Mouse (Mus musculus) limb, embryonic 11.5 days (tissue): Measurements from ENCODE around the gene Mertk. TPM values are rescaled to one million over a fixed set of nuclear protein-coding genes. Genes with fewer than 3 reads are reported as not detected.

ENCODE experiments used
- ATAC-seq: fragments of 200-750 bp; cut with Nextera tagmentation; 2 replicates; pipeline ENCODE4 v1.8.0; 2017; ENCODE audit warnings: low read depth; ENCODE audit not compliant: insufficient number of reproducible peaks, low FRiP score, low TSS enrichment
- DNase-seq: peaks from one replicate; pipeline ENCODE4 v3.0.0-alpha.2; 2015; ENCODE audit warnings: low spot score
- H3K27ac ChIP-seq: fragments of 300-500 bp; sonication (generic); replicated peaks from 2 replicates; pipeline ENCODE4 v1.5.1; 2014; ENCODE audit warnings: low read depth, mild to moderate bottlenecking, low read length
- H3K27me3 ChIP-seq: fragments of 300-500 bp; sonication (generic); 2 replicates; pipeline ENCODE4 v1.6.1; 2014; ENCODE audit warnings: mild to moderate bottlenecking, low read length, mixed read lengths; ENCODE audit not compliant: control insufficient read depth, insufficient read depth
- H3K36me3 ChIP-seq: fragments of 300-500 bp; sonication (generic); 2 replicates; pipeline ENCODE4 v1.6.1; 2014; ENCODE audit warnings: mild to moderate bottlenecking, low read length, moderate library complexity, mixed read lengths; ENCODE audit not compliant: control insufficient read depth, insufficient read depth
- H3K4me1 ChIP-seq: fragments of 300-500 bp; sonication (generic); 2 replicates; pipeline ENCODE4 v1.6.1; 2014; ENCODE audit warnings: low read length, mixed read lengths; ENCODE audit not compliant: control insufficient read depth, insufficient read depth
- H3K4me2 ChIP-seq: fragments of 300-500 bp; sonication (generic); 2 replicates; pipeline ENCODE4 v1.6.1; 2014; ENCODE audit warnings: low read depth, mild to moderate bottlenecking, moderate library complexity; ENCODE audit not compliant: severe bottlenecking
- H3K4me3 ChIP-seq: fragments of 300-500 bp; sonication (generic); 2 replicates; pipeline ENCODE4 v1.5.1; 2014; ENCODE audit warnings: low read depth, low read length
- H3K9ac ChIP-seq: fragments of 300-500 bp; sonication (generic); 2 replicates; pipeline ENCODE4 v1.6.1; 2014; ENCODE audit warnings: mild to moderate bottlenecking, low read length
- H3K9me3 ChIP-seq: fragments of 300-500 bp; sonication (generic); 2 replicates; pipeline ENCODE4 v1.6.1; 2016; ENCODE audit warnings: low read length; ENCODE audit not compliant: control insufficient read depth
- WGBS: fragments of 180-500 bp; shearing (Covaris S2); extraction: QIAGEN DNeasy Blood & Tissue Kit; methylation state at CpG from one replicate; pipeline ENCODE4 v1.1.7; 2014; 5-methylcytosine and 5-hydroxymethylcytosine counted together
- polyA plus RNA-seq: library from polyadenylated mRNA; unstranded; fragments of >200 nt; fragmentation: Nextera tagmentation; extraction: Ambion mirVana; gene quantifications from 2 replicates; pipeline ENCODE4 v1.2.1, GENCODE M21; 2014

The Mertk gene
- polyA plus RNA-seq, 1 experiment from 2014 or later = 22.5 TPM

DNA sequence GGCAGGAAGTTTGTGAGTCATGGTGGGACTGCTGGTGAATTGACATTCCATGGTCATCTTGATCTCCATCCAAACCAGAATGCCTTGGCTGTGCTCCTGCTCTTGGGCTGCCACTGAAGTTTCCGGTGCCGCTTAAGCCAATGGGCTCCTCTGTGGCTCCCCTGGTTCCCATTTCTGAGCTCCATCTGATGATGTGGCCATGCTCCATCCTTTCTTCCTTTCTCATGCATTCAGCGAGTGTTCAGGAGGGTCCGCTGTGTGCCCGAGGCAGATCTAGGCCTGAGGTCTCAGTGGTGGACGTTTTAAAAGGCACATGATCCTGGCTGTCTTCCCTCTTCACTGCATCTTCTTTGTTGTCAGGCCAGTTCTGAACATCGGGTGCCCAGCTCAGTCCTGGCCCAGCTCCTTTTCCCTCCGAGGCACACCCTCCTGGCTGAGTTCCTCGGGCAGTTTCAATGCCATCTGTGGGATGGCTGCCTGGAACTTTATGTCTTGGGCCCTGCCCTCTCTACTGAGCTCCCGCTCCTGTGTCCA lies 40.0 kb downstream of the Mertk start:
- Histone ChIP-seq H3K27ac (no peak overlapping the region), H3K4me3 (no peak overlapping the region), H3K36me3 (peaks cover 3% of the 10 kb centered on the region; the same call in 1 of the 2 replicates), H3K27me3 (no peaks in the 10 kb centered on the region), H3K9me3 (no peaks in the 10 kb centered on the region), H3K4me1 (0 out of 2 replicates have a peak, but pooled peaks cover 3% of the 10 kb centered on the region), H3K9ac (no peak overlapping the region), H3K4me2 (no peak overlapping the region)
- 89% methylated on average over 10 of the region's 10 CpGs for WGBS
- ATAC-seq = no peak
- no peak for DNase-seq

DNA sequence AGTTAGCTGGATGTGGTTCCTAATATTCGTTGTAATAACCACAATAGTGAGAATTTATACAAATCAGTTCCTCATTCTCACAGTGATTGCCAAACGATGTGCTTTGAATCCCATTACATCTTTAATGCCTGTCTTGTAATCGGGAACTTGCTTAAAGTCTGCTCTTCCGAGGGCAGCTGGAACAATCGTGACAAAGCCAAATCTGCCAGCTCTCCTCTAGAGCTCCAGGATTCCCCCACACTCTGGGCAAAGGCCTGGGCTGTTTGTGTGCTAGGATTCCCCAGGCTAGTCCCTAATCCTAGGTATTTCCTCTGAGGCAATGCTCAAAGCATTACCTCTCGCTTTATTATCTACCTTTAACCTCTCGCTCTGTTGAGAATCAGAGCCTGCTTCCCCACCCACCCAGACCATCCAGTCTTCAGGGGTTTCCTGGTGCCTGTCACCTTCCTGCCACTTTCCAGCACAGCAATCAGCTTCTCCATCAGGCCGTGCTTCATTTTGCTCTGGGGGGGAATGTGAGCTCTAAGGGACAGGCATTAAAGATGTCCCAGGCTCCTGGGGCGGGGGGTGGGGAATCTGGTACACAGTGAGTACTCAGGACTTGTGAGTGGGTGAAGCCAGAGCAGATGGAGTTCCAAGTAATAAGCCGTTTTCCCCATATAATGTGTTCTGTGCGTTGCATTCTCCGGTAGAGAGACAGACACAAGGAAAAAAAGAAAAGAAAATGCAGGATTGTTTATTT lies 47.3 kb downstream of the Mertk start:
- no peak overlapping the region for H3K9ac ChIP-seq
- DNase-seq = no peak
- peaks cover 16% of the 10 kb centered on the region; the same call in 1 of the 2 replicates for H3K4me1 ChIP-seq
- no peaks in the 10 kb centered on the region; the same call in 1 of the 2 replicates for H3K36me3 ChIP-seq
- H3K27me3 ChIP-seq = no peaks in the 10 kb centered on the region
- WGBS = 56% methylated on average over 12 of the region's 12 CpGs
- no peak overlapping the region for H3K27ac ChIP-seq
- no peak overlapping the region for H3K4me2 ChIP-seq
- ATAC-seq = no peak
- H3K4me3 ChIP-seq = no peak overlapping the region
- no peaks in the 10 kb centered on the region for H3K9me3 ChIP-seq

- Histone ChIP-seq H3K4me2 (no peak overlapping the region), H3K36me3 (no peaks in the 10 kb centered on the region; the same call in 1 of the 2 replicates), H3K4me1 (peaks cover 16% of the 10 kb centered on the region; the same call in 1 of the 2 replicates), H3K9me3 (no peaks in the 10 kb centered on the region), H3K27ac (0 out of 2 replicates have a peak overlapping the region, but pooled peaks have one; percentile 30), H3K27me3 (no peaks in the 10 kb centered on the region), H3K4me3 (no peak overlapping the region), H3K9ac (no peak overlapping the region)
- no peak for ATAC-seq
- WGBS = 71% methylated on average over 5 of the region's 5 CpGs
- no peak for DNase-seq
Observed at GRCm38 (mm10) chr2:128746621-128747151, 47.9 kb downstream of the Mertk start.

DNA sequence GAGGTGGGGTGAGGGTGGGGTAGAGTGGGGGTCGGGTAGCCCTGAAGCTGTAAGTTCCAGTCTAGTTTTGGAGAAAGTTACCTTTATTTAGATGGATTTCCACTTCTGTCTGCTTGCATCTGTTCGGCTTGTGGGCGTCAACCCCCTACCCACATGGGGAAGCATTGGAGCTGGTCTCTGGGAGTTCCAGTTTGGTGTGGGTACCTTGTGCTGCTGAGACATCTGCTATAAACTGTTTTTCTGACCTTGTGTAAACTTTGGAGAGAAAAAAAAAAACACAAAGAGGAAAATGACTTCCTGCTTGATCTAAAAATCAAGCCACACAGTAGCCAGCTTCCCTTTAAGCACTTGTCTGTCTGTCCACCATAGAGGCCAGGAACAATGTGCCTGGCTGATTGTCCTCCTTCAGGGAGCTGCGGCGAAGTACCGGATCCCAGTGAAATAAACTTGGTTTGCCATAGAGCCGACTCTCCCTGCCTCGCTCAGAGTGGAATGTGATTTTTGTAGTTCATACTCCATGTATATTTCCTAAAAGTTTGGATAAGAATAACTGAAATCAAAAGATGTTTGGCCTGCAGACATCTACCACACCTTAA lies 48.8 kb downstream of the Mertk start:
- Histone ChIP-seq H3K9ac (no peak overlapping the region), H3K36me3 (no peaks in the 10 kb centered on the region; the same call in 1 of the 2 replicates), H3K9me3 (no peaks in the 10 kb centered on the region), H3K27ac (no peak overlapping the region), H3K4me3 (no peak overlapping the region), H3K27me3 (no peaks in the 10 kb centered on the region), H3K4me1 (peaks cover 16% of the 10 kb centered on the region; the same call in 1 of the 2 replicates), H3K4me2 (no peak overlapping the region)
- ATAC-seq (no peak), DNase-seq (no peak)
- WGBS = 79% methylated on average over 8 of the region's 8 CpGs

- Histone ChIP-seq H3K27ac (no peak overlapping the region), H3K4me1 (peaks cover 16% of the 10 kb centered on the region; the same call in 1 of the 2 replicates), H3K27me3 (no peaks in the 10 kb centered on the region), H3K4me3 (no peak overlapping the region), H3K4me2 (no peak overlapping the region), H3K36me3 (peaks cover 2% of the 10 kb centered on the region; the same call in 1 of the 2 replicates), H3K9me3 (no peaks in the 10 kb centered on the region), H3K9ac (no peak overlapping the region)
- no peak for DNase-seq
- 75% methylated on average over 6 of the region's 6 CpGs for WGBS
- ATAC-seq = no peak
Observed at GRCm38 (mm10) chr2:128748171-128748570, 49.4 kb downstream of the Mertk start.

- Histone ChIP-seq H3K27me3 (no peaks in the 10 kb centered on the region), H3K4me1 (peaks cover 12% of the 10 kb centered on the region; the same call in 1 of the 2 replicates), H3K27ac (no peak overlapping the region), H3K4me3 (no peak overlapping the region), H3K4me2 (no peak overlapping the region), H3K9me3 (no peaks in the 10 kb centered on the region), H3K36me3 (peaks cover 2% of the 10 kb centered on the region; the same call in 1 of the 2 replicates), H3K9ac (no peak overlapping the region)
- 91% methylated on average over 6 of the region's 6 CpGs for WGBS
- DNase-seq (no peak), ATAC-seq (no peak)
Observed at GRCm38 (mm10) chr2:128751030-128751429, 52.3 kb downstream of the Mertk start.

GRCm38 (mm10) chr2:128753295-128753873 lies 54.6 kb downstream of the Mertk start:
- H3K4me1 ChIP-seq = no peaks in the 10 kb centered on the region
- DNase-seq (no peak), ATAC-seq (no peak)
- no peak overlapping the region for H3K4me3 ChIP-seq
- no peak overlapping the region for H3K27ac ChIP-seq
- H3K36me3 ChIP-seq = peaks cover 6% of the 10 kb centered on the region
- H3K9me3 ChIP-seq = no peaks in the 10 kb centered on the region
- 77% methylated on average over 6 of the region's 6 CpGs for WGBS
- no peaks in the 10 kb centered on the region for H3K27me3 ChIP-seq
- H3K9ac ChIP-seq = no peak overlapping the region
- no peak overlapping the region for H3K4me2 ChIP-seq

- DNase-seq (no peak), ATAC-seq (no peak)
- Histone ChIP-seq H3K27ac (no peak overlapping the region), H3K9me3 (no peaks in the 10 kb centered on the region), H3K4me1 (no peaks in the 10 kb centered on the region), H3K27me3 (no peaks in the 10 kb centered on the region), H3K4me2 (no peak overlapping the region), H3K9ac (no peak overlapping the region), H3K36me3 (peaks cover 6% of the 10 kb centered on the region), H3K4me3 (no peak overlapping the region)
- WGBS = 91% methylated on average over 4 of the region's 4 CpGs
Observed at GRCm38 (mm10) chr2:128755149-128755691, 56.5 kb downstream of the Mertk start.
